Mouse (Mus musculus) E14TG2a.4 (cell line): ENCODE data around the gene Slc8a2.

ENCODE experiments used
- CTCF ChIP-seq: conservative IDR thresholded peaks from 2 replicates; pipeline ENCODE4 v1.5.1; 2014; ENCODE audit warnings: low read length
- NANOG ChIP-seq: IDR thresholded peaks from 2 replicates; pipeline ENCODE4 v1.6.1; 2014; ENCODE audit warnings: borderline replicate concordance, low read length, mixed read lengths

DNA sequence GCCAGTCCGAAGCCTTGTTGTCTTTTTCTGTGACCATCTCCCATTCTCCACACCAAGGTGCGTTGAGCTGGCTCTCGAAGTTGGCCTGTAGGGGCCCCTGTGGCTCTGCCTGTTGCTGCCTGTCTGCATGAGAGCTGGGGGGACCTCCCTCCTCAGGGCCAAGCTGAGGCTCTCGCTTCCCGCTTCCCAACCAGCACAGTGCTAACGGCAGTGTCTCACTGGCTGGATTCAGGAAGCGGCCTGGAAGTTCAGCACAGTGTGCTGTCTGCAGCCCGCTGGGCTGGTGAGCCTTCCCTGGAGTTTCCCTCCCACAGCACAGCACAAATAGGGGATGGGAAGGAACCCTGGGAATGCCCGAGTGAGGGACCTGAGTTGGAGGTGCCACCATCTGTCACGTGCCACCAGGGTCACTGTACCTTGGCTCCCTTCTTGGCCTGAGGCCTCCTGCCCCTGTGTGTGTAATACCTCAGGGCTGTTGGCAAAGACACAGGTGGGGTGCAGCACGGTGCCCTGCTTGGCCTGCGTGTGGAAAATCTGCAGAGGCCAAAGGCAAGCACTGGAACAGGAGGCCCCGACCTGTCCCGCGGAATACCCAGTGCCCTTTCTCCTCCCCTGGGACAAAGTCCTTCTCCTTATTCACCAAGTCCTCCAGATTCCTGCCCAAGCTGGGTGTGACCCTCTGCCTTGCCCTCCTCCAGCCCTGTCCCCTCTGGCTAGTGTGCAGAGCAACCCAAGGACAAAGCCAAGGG lies 73.3 kb downstream of the Slc8a2 start:
- TF ChIP-seq CTCF (no peak), NANOG (no peak)
